Mouse (Mus musculus) layer of hippocampus, postnatal 36 days (tissue): Measurements from ENCODE around the gene Shkbp1. TPM values are rescaled to one million over a fixed set of nuclear protein-coding genes. Genes with fewer than 3 reads are reported as not detected.

Source experiments
- DNase-seq, 2 experiments: peaks; one replicate each; pipeline ENCODE4 v3.0.0; 2022
- total RNA-seq, 2 experiments: library from RNA; stranded (reverse); gene quantifications; 2 replicates each; pipeline ENCODE4 v1.2.3; 2021

The Shkbp1 gene
- total RNA-seq: 10 to 100 TPM; 36.2 to 37.3 TPM

DNA sequence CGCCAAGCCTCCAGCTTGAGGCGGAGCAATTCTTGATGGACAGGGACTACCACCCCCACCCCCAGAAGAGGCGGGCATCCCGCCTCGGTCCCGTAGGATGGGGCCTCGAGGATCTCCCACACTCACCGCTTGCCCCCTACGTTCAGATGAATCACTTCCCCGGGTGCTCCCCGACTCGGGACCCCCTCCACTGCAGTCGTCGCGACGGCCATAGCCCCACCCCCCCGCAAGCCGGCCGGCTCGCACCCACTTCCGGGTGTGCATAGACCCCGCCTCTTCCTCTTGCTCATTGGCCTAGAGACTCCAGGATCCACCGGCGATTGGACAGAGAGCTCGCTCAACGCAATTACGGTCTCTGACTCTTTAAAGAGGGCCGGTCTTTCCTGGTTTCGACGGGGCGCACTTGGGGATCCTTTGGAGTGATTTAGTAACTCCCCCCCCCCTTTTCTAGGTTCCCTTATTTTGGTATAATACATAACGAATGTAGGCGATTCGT is at the start of gene Shkbp1:
Gene Shkbp1 (minus strand): TSS at position 275 of the 496 bp plus-strand sequence.
- peak; percentile 79 to 83 for DNase-seq

DNA sequence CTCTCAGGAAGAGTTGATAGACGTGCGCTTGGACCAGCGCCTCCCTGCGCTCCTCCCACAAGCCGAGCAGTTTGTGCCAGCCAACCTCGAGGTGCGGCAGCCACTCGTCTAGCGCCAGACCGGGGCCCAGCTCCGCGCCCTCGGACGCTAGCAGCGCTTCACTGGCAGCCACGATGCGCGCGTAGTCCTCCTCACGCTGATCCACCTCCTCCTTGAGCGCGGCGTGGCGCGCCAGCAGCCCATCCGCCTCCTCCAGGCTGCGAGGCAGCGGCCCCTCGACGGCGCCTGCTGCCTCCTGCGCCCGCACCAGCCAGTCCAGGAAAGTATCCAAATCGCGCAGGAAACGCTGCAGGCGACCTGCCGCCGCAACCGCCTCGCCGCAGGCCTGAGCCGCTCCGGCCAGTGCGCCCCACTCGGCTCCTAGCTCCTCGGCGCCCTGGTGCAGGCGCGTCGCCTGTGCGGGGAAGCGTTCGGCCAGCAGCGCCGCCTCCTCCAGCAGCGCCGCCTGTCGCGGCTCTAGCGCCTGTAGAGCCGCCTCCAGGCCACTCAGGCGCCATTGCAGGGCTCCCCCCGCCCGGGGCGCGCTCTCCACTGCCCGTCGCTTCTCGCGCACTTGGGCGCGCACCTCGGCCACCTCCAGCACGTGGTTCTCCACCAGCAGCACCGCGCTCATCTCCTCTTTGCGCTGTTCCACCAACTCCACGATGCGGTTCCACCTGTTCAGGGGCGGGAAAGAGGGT is 48.6 kb upstream of the Shkbp1 start:
- DNase-seq: no peak

DNA sequence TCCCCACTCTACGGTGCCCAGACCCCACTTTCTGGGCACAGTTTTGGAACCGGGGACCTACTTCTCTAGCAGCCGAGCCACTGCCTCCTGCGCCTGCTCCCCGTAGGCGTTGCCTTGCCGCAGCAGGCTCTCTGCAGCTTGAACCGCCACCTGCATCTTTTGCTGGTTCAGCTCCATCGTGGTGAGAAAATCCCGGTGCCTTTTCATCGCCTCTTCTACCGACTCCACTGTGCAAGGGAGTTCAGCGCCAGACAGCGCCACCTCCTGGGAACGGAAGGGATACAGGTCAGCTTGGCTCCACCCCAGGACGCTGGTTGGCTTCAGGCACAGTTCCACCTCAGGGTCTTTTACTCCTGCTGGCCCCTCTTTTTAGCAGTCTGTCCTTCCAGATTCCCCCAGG is 46.9 kb upstream of the Shkbp1 start:
- DNase-seq: peak; percentile 65 to 69

DNA sequence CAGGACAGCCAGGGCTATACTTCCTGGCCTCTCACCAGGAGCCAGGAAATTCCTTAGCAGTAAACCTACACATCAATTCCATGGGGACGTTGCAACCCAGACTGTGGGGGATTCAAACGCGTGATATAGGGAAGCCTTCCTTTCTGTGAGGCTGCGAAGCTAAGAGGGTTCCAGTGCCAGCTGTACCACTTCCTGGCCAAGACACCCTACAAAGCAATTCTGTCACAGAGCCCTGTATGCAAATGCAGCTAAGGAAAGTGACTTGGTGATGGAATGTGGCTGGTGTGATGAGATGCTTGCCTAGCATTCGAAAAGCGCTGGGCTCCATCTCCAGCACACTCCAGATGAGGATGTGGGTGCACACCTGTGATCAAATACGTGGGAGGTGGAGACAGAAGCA is 44.7 kb upstream of the Shkbp1 start:
- DNase-seq: no peak

DNA sequence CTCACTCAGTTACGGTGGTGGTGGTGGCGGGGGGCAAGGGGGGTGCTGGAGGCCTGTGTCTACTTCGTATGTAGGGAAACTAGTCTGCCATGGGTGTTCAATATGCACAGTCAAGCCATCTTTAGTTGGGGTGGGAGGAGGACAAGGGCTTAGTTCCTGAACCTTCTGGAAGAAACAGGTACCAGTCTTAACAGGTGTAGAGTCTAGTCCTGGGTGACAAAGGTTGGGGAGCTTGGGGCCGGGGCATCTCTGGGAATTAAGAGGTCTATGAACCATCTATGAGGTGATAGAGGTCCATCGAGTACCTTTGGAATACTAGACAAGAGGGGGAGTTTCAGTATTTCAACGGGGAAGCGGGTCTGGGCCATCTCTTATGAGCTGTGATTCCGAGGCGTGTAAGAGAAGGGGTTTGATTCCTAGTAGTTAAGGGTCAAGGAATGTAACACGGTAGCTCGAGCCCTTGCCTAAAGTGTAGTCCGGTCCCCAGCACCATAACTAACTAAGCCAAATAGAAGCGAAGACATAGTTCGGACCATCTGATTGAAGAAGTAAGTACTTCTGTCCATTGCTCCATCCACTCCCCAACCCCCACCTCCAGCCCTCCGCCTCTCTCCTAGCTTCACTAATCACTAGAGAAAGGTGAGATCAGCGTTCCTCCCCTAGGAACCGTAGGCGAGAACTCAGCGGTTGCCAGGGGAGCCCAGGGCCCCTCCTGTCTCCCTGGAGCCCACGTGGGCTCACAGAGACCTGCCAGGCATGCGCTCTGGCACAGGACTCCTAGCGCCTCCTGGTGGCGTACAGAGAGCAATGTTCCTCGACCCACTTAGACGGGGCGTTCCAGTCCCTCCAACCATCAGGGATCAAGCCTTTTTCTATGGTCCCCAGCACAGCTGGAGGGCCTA is 41.5 kb upstream of the Shkbp1 start:
- peak; percentile 56 to 60 for DNase-seq

DNA sequence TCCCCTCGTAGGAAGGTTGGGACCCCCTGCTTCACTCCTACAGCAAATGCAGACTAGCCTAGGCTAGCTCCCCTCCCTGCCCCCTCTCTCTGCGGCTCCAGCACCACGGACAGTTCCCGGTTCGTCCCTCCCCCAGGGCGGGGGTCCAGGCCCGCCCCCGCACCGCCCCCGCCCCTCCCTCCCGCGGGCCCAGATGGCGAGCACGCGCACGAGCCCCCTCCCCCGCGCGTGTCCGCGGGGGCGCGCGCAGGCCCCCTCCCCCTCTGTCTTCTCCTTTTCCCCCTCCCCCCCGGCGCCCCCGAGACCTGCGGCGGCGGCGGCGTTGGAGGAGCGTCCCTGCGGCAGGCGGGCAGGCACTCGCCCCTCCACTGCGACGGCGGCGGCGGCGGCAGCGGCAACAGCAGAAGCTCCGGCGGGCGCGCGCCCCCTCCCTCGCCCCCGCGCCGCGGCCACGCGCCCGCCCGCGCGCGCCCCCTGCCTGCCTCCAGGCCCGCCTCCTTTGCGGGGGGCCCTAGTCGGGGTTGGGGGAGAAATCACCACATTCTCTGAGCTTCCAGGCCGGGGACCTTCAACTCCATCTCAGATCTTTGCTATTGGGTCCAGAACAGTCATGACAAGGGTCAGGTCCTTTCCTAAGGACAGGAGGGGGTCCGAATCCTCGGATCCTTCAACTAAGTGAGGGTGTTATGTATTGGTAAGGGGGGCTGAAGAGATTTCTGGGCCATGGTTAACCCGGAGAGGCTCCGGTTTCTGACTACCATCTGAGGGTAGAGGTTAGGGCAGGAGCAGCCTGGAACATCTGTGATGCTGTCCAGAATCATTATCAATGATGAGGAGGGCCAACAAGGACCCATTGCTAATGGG is 40.6 kb upstream of the Shkbp1 start:
- peak; percentile 44 to 49 for DNase-seq

DNA sequence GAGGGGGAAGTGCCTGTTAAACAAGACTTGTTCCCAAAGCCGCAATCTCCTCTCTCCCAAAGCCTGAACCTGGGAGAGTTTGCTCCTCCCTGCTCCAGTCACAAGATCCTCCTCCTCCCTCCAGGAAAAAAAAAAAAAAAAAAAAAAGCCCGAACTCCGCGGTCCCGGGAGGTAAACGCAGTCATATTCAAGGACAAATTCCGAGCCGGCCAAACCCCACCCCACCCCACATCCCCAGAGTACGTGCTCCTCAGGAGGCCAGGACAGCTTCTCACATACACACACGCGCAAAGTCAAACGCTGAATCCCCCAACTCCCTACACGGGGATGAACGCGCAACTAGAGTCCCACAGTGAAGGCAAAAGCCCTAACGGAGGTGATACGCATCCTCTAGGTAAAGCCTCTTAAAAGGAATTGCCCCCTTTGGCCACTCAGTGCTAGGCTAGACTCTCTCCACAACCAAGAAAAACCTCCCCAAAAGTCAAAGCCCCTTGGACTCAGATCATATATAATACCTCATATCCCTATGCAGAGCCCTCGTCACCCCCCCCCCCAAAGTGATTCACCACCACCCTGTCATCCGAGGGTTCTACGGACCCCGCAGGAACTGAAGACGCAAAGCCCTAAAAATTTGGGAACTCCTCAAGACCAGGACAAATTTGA is 39.8 kb upstream of the Shkbp1 start:
- no peak for DNase-seq

DNA sequence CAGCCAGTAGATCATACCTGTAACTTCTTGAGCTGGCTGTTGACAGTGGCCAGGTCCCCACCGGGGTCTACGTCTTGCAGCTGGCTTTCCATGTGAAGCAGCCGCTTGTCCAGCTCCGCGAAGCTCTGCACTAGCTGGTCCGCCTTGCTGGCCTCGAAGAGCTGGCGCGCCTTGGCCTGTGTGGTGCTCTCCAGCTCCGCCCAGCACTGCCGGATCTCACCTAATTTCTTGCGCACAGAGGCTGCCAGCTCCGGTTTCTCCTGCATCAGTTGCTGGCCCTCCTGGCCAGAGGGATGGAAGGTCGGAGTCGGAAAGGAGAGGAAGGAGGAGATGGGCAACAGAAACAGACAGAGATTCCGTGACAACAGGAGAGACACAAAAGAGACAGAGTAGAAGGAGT is 35.6 kb upstream of the Shkbp1 start:
- DNase-seq: no peak

DNA sequence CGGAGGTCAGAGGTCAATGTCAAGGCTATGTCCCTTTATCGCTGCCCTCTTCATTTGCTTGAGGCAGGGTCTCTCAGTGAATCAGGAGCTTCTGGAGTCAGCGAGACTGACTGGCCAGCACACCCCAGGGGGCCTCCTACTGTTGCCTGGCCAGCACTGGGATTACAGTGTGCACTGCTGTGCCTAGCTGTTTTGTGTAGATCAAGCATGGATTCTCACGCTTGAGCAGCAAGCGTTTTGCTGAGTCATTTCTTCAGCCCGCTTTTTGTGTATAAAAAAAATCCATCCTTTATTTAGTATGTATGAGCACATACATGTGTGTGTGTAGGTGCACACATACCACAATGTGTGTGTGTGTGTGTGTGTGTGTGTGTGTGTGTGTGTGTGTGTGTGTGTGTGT is 33.4 kb upstream of the Shkbp1 start:
- DNase-seq: no peak

DNA sequence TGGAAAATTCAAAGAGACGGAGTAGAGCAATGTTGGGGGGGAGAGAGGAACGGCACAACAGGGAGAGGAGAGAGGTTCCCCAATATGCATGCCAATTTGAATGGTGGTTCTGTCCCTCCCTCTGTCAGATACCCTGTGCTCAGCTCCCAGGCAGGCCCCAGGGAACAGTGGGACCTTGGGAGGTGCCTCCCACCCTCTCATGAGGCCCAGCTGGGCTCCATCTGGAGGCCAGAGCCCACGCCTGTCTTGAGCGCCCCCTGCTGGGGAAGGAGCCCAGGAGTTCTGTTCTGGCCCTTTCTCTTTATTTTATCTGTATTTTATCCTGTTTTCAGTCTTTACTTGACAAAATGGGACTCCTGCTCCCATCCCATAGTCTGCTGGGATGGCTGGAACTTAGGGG is 28.9 kb upstream of the Shkbp1 start:
- peak in 1 of 2 experiments; percentile 64 for DNase-seq

DNA sequence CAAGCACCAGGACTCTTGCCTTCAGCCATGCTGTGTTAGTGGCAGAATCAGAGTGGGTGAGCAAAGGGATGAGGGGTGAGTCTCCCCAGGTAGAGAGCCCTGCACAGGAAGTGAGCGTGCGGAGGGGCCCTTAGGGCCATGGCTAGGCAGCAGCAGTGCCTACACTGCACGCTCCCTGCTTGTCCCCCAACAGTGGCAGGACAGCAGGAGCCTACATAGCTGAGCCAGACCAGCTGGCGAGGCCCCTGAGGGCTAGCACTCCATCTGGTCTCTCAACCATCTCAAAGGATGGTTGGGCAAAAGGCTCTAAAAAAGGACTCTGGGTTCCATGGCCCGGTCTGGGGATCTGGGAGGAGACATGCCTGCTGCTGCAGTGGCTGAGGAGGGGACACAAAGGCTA is 28.3 kb upstream of the Shkbp1 start:
- DNase-seq: no peak

DNA sequence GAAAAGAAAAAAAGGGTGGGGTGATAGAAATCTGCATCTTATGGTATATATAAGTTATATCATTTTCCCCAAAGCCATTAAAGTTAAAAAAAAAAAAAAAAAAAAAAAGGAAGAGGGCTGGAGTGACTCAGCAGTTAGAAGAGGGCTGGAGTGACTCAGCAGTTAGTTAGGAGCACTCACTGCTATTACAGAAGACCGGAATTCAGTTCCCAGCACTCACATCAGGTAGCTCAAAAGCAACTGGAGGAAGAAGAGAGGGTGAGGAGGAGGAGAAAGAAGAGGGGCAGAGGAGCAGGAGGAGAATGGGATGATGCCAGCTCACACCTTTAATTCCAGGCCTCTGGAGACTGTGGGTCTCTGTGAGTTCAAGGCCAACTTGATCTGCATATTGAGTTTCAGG is 27.4 kb upstream of the Shkbp1 start:
- DNase-seq: no peak

DNA sequence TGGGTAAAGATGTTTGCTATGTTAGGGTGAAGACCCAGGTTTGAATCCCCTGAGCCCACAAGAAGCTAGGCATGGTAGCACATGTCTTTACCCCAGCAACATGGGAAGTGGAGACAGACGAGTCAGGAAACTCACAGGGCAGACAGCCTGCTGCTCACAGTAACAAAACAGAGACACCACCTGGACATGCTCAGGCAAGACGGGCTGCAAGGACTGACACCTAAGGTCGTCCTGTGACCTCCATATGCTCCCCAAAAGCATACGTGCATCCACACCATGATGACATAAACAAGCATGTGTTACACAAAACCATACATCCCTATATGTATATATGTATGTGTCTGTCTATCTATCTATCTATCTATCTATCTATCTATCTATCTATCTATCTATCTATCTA is 25.7 kb upstream of the Shkbp1 start:
- DNase-seq: no peak

DNA sequence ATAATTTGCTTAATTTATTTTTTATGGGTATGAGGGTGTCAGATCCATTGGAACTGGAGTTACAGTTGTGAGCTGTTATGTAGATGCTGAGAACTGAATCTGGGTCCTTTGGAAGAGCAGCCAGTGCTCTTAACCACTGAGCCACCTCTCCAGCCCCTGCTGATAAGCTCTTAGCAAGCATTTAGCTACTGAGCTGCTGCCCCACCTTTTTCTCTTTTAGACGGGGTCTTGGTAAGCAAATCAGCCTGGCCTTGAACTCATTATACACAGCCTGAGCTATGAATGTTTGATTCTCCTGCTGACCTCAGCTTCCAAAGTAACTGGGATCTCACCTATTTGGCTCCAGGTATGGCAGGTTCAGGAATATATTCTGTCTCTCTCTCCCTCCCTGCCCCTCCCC is 25.2 kb upstream of the Shkbp1 start:
- no peak for DNase-seq

DNA sequence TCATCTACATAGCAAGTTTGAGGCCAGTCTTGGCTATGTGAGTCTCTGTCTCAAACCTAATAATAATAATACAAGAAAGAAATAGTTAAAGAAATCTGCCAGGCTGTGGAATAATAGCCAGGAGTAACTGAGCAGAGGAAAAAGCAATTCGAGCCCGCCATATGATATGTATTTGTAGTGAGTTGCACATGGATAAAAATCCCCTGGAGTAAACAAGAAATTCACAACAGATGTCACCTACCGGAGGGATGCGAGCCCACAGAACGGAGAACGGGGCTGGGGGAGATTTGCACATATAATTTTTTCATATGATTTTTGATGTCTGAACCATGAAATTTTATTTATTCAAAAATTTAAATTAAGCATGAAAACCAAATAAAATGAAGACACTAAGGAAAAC is 24.0 kb upstream of the Shkbp1 start:
- DNase-seq: no peak

DNA sequence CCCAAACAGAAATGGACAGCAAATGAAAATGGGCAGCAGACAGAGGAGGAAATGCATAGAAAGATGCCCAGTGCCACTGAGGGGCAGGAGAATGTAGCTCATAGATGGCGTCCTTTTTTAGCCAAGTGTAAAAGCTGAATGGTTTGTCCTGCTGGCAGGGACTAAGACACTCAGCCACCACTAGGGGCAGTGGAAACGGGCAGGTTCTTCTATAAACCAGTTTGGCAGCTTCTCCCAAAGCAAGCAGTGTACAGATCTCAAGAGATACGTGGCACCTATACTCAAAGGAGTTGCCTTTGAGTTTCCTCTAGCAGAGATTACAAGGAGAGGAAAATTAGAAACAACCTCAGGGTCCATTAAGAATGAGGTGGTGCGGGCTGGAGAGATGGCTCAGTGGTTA is 22.6 kb upstream of the Shkbp1 start:
- DNase-seq: no peak

DNA sequence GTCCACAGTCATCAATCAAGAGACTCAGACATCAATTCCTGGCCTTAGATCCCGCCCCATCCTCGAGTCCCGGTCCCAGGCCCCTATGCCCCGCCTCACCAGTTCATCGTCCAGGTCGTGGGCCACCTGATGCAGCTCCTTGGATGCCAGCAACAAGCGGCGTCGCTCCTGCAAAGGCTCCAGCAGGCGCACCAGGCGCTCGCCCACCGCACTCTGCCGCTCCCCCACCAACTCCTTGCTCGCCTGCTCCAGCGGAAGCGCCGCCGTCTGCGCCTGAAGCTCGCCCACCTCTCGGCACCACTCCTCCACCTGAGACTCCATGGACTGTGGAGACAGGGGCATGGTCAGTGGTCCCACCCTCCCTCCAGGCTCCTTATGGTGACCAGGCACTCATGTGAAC is 19.5 kb upstream of the Shkbp1 start:
- peak in 1 of 2 experiments; percentile 61 for DNase-seq

DNA sequence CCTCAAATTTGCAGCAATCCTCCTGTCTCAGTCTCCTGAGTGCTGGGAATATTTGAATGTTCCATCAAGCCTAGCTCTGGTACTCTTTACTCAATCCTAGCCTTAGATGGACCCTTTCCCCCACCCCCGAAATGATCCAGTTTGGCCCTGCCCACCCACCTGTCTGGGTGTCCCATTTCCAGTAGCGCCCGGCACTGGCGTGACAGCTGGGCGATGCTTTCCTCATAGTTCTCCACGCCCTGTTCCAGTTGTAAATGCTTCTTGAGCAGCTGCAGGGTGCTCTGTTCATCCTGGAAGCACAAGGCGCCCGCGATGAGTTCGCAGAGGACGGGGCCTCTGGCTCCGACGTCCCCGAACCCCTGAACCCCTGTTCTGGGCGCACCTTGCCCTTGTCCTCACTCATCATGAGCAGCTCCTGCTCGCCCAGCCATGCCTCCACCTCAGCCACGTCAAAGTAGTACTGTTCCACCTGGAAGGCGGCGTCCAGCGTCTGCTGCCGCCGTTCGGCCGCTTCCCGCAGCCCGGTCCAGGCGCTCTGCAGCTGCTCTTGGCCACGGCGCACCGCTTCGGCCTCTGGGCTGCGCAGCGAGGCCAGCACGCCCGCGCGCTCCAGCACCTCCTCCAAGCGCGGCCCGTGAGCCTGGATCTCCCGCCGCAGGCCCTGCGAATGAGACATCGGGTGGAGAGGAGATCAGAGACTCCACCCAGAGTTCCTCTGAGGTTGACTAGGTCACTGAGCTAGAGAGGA is 16.1 kb upstream of the Shkbp1 start:
- DNase-seq: no peak

DNA sequence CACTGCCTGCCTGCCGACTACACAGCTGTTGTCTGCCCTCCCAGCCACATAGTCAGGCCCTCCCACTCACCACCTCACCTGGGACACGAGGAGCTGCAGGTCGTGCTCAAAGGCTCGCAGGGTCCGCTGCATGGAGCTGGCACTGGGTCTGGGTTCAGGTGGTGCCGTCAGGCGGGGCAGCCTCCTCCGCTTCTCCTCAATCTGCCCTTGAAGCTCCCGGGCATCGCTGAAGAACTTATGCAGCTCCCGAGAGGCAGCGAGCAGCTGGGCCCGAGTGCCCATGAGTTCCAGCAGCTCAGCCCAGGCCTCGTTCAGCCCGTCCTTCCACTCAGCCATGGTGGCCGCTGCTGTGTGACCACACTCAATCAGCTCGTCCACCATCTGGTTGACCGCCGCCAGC is 13.3 kb upstream of the Shkbp1 start:
- DNase-seq: no peak

DNA sequence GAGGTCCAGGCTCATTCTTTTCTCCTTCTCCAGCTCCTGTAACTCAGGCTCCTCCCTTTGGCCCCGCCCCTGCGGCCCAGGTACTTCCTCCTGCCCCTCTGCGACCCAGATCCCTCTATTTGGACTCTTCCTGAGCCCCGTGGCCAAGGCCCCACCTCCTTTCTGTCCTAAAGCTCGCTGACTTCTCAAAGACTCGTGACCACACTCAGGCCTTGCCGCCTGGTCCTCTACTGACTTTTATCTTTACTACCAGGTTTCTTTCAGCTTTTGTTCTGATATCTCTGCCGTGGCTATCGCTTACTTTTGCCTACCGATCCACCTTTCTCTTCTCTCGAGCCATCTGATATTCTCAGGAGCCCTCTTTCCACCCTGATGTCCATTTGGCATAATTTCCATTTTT is 12.2 kb upstream of the Shkbp1 start:
- DNase-seq: no peak
